Mouse (Mus musculus) hindbrain, embryonic 14.5 days (tissue): Measurements from ENCODE around the gene Tbc1d2b. TPM values are rescaled to one million over a fixed set of nuclear protein-coding genes. Genes with fewer than 3 reads are reported as not detected.
A peak's percentile ranks its signal among the peaks of the same experiment; 100 is the strongest.

Experiments used
- ATAC-seq: fragments of 200-750 bp; cut with Nextera tagmentation; 2 replicates; pipeline ENCODE4 v1.8.0; 2017; ENCODE audit warnings: moderate number of reproducible peaks, mild to moderate bottlenecking, moderate TSS enrichment, moderate library complexity; ENCODE audit not compliant: low FRiP score
- DNase-seq: peaks from one replicate; pipeline ENCODE4 v3.0.0-alpha.2; 2015; ENCODE audit warnings: low spot score
- H3K27ac ChIP-seq: fragments of 300-500 bp; sonication (generic); 2 replicates; pipeline ENCODE4 v1.5.1; 2014; ENCODE audit warnings: mild to moderate bottlenecking, moderate library complexity
- H3K27me3 ChIP-seq: fragments of 300-500 bp; sonication (generic); 2 replicates; pipeline ENCODE4 v1.6.1; 2014; ENCODE audit warnings: mild to moderate bottlenecking, low read length, mixed read lengths; ENCODE audit not compliant: control insufficient read depth, insufficient read depth
- H3K36me3 ChIP-seq: fragments of 300-500 bp; sonication (generic); replicated peaks from 2 replicates; pipeline ENCODE4 v1.6.1; 2014; ENCODE audit not compliant: control insufficient read depth, insufficient read depth
- H3K4me1 ChIP-seq: fragments of 300-500 bp; sonication (generic); replicated peaks from 2 replicates; pipeline ENCODE4 v1.6.1; 2014; ENCODE audit warnings: antibody characterized with exemption, low read length, mixed read lengths; ENCODE audit not compliant: control insufficient read depth, insufficient read depth
- H3K4me2 ChIP-seq: fragments of 300-500 bp; sonication (generic); replicated peaks from 2 replicates; pipeline ENCODE4 v1.6.1; 2014; ENCODE audit warnings: mild to moderate bottlenecking, moderate library complexity
- H3K4me3 ChIP-seq: fragments of 300-500 bp; sonication (generic); replicated peaks from 2 replicates; pipeline ENCODE4 v1.5.1; 2014; ENCODE audit warnings: mild to moderate bottlenecking, low read length
- H3K9ac ChIP-seq: fragments of 300-500 bp; sonication (generic); 2 replicates; pipeline ENCODE4 v1.6.1; 2014
- H3K9me3 ChIP-seq: fragments of 300-500 bp; sonication (generic); 2 replicates; pipeline ENCODE4 v1.6.1; 2016; ENCODE audit warnings: low read length; ENCODE audit not compliant: control insufficient read depth
- WGBS: fragments of 180-500 bp; shearing (Covaris S2); extraction: QIAGEN DNeasy Blood & Tissue Kit; methylation state at CpG from one replicate; pipeline ENCODE4 v1.1.7; 2014; 5-methylcytosine and 5-hydroxymethylcytosine counted together
- polyA plus RNA-seq: library from polyadenylated mRNA; unstranded; fragments of >200 nt; fragmentation: Nextera tagmentation; extraction: Ambion mirVana; gene quantifications from 2 replicates; pipeline ENCODE4 v1.2.1, GENCODE M21; 2014

The Tbc1d2b gene
- polyA plus RNA-seq, 1 experiment from 2014 or later, result 8.1 TPM

DNA sequence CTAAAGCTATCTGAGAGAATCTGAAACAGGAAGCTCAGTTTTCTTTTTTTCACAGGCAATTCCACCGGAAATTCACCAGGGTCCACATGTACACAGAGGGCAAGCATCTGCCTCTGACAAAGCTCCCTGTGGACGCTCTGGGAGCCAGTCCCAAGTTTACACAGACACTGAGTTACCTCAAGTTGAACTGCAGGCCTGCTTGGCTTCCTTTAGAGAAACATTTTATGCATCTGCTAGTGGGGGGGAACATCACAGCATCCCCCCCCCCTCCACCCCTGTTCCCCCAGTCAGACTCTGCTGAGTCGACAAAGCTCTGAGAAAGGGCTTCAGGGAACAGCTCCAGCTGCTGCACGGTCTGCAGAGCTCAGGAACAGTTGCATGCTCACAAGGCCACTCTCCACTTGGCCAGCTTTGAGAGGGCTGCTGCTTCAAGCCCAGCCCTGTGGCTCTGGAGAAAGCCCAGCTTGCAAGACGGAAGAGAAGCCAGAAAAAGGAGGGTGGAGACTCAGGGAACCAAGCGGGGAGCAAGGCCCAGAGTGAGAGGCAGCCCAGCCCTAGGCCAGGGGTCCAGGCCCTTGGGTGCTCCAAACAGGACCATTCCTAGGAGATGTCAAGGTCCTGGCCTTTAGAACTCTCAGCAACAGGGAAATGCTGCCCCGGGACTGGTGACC is 1.5 kb downstream of the Tbc1d2b start:
- peak overlapping the region; percentile 87 for H3K9ac ChIP-seq
- no peaks in the 10 kb centered on the region for H3K9me3 ChIP-seq
- peak overlapping the region; percentile 93 for H3K4me3 ChIP-seq
- no peak for DNase-seq
- peaks cover 18% of the 10 kb centered on the region for H3K4me1 ChIP-seq
- H3K27me3 ChIP-seq, result no peaks in the 10 kb centered on the region
- H3K36me3 ChIP-seq, result no peaks in the 10 kb centered on the region
- peak; percentile 2; the same call in 1 of the 2 replicates for ATAC-seq
- 0 out of 2 replicates have a peak overlapping the region, but pooled peaks have one; percentile 14 for H3K27ac ChIP-seq
- 31% methylated on average over 7 of the region's 7 CpGs for WGBS
- H3K4me2 ChIP-seq, result peak overlapping the region; percentile 78

DNA sequence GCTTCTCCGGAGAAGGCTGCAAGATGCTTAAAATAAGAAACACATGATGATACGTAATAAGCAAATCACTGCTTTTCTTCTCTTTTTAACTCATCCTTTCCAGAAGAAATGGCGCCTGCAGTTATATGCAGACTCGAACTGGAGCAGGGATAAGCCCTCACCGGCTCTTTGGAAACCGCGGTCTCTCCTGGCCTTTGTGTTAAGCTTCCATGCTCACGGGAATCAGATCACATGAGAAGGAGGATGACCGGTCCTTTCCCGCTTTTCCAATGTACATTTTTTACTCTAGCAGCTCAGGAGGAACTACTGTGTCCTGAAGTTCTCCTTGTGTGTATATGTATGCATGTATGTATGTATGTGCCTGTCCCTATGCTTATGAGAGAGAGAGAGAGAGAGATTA is 3.7 kb downstream of the Tbc1d2b start:
- no peak for ATAC-seq

DNA sequence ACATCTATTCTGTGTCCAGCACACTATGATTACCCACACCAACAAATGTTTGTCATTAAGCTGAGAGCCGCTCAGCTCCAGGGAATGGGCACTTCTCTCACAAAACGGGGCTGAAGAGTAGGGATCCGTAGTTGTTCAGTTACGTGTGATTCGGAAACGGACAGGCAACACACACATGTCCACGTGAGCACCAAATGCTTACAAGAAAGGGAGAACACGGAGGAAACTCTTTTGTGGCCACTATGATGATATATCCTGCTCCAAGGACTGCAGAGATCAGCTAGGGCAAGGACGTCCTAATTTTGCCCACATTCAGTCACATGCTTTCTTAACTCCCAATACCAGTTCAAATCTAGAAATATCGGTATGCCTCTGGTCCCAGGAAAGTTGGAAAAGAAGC is 4.5 kb downstream of the Tbc1d2b start:
- no peak for DNase-seq
- no peak overlapping the region for H3K9ac ChIP-seq
- H3K4me3 ChIP-seq, result no peak overlapping the region
- H3K4me1 ChIP-seq, result peaks cover 17% of the 10 kb centered on the region
- H3K27me3 ChIP-seq, result no peaks in the 10 kb centered on the region
- WGBS, result 92% methylated on average over 10 of the region's 10 CpGs
- no peaks in the 10 kb centered on the region for H3K36me3 ChIP-seq
- H3K4me2 ChIP-seq, result no peak overlapping the region
- H3K9me3 ChIP-seq, result no peaks in the 10 kb centered on the region
- ATAC-seq, result no peak
- H3K27ac ChIP-seq, result no peak overlapping the region

More for the DNA sequence above, 3.7 kb downstream of the Tbc1d2b start:
- no peak for DNase-seq
- no peak overlapping the region for H3K4me3 ChIP-seq
- no peak overlapping the region for H3K9ac ChIP-seq
- H3K4me2 ChIP-seq, result no peak overlapping the region
- H3K27me3 ChIP-seq, result no peaks in the 10 kb centered on the region
- H3K9me3 ChIP-seq, result no peaks in the 10 kb centered on the region
- H3K27ac ChIP-seq, result no peak overlapping the region
- peaks cover 18% of the 10 kb centered on the region for H3K4me1 ChIP-seq
- H3K36me3 ChIP-seq, result no peaks in the 10 kb centered on the region
- WGBS, result 92% methylated on average over 10 of the region's 10 CpGs

DNA sequence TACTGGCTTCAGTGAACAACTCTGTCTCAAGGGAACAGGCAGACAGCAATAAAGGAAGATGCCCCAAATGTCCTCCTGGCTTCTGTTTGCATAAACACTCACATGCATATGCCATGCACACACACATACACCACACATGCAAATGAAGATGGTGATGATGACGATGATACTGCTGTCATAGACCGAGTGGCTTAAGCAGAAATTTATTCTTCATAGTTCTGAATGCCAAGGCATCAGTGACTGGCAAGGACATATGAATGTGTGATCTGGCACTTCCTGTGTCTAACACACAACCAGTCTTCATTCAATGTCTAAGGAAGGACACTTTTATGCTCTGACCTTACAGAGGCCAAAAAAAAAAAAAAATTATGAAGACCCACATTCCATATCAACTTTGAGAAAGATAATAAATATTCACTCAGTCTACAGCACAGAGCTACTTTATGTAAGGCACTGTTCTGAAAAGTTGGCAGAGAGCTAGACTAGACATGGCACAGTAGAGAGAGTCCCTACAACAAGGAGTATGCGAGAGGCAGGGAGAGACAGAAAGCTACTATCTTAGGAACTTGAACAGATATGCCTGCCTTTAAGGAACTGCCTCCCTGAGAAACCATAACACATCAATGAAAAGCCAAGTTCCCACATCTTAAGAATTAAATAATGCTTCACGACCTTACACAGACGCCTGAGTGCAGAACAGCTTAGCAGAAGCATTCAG is 5.1 kb downstream of the Tbc1d2b start:
- 87% methylated on average over 5 of the region's 5 CpGs for WGBS
- no peaks in the 10 kb centered on the region for H3K9me3 ChIP-seq
- no peak overlapping the region for H3K9ac ChIP-seq
- H3K36me3 ChIP-seq, result no peaks in the 10 kb centered on the region
- H3K27ac ChIP-seq, result no peak overlapping the region
- H3K4me1 ChIP-seq, result peaks cover 13% of the 10 kb centered on the region
- ATAC-seq (no peak), DNase-seq (no peak)
- no peaks in the 10 kb centered on the region for H3K27me3 ChIP-seq
- H3K4me3 ChIP-seq, result no peak overlapping the region
- no peak overlapping the region for H3K4me2 ChIP-seq

DNA sequence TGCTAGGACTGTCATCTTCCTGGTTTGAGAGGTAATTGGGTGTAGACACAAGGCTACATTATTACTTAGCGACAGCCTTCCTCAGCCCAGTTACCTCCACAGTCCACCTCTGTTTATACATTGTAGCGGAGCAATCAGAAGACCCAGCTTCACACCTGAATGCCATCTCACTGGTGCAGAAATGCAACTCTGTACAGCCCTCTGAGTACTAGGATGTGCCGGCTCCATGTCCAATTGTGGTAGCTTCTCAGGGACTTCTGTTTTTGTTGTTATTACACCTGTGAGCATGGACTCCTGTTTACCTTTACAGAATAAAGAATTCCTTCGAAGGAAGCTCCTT is 7.3 kb downstream of the Tbc1d2b start:
- DNase-seq (no peak), ATAC-seq (no peak)
- no peak overlapping the region for H3K27ac ChIP-seq
- H3K9ac ChIP-seq, result no peak overlapping the region
- H3K36me3 ChIP-seq, result no peaks in the 10 kb centered on the region
- WGBS, result 90% methylated on average over 4 of the region's 4 CpGs
- no peaks in the 10 kb centered on the region for H3K27me3 ChIP-seq
- H3K4me1 ChIP-seq, result no peaks in the 10 kb centered on the region
- H3K4me3 ChIP-seq, result no peak overlapping the region
- no peaks in the 10 kb centered on the region for H3K9me3 ChIP-seq
- H3K4me2 ChIP-seq, result no peak overlapping the region

DNA sequence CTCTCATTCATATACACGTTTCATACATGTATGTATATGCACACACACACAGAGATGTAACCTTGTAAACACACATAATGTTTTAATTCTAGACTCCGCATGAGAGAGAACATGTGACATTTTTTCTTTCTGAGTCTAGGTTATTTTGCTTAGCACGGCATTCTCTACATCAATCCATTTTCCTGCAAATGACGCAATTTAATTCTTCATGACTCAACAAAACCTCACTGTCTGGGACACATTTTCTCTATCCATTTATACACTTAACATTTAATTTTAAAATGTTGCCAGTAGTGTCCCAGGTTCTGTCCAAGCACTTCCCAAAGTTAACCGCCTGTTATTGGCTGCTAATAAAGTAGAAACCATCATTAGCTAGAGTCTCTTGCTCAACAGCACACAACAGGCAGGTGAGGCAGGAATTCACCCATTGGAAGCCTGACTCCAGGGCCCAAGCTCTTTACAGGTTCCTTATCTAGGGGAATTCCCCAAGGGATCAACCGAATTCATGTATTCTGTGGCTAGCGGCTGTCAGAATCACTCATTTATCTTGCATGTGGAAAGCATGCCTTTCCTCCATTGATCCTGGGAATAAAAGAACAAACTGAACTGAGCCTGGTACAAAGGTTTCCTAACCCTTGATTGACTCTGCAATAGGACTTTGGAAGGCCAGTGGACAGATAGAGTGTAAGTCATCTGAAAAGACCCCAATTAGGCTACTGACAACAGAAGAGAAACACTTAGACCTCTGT is 7.8 kb downstream of the Tbc1d2b start:
- H3K9ac ChIP-seq, result no peak overlapping the region
- no peaks in the 10 kb centered on the region for H3K36me3 ChIP-seq
- 84% methylated on average over 7 of the region's 7 CpGs for WGBS
- no peaks in the 10 kb centered on the region for H3K9me3 ChIP-seq
- H3K4me3 ChIP-seq, result no peak overlapping the region
- no peak for ATAC-seq
- H3K4me1 ChIP-seq, result no peaks in the 10 kb centered on the region
- no peak overlapping the region for H3K4me2 ChIP-seq
- no peak for DNase-seq
- no peak overlapping the region for H3K27ac ChIP-seq
- H3K27me3 ChIP-seq, result no peaks in the 10 kb centered on the region

DNA sequence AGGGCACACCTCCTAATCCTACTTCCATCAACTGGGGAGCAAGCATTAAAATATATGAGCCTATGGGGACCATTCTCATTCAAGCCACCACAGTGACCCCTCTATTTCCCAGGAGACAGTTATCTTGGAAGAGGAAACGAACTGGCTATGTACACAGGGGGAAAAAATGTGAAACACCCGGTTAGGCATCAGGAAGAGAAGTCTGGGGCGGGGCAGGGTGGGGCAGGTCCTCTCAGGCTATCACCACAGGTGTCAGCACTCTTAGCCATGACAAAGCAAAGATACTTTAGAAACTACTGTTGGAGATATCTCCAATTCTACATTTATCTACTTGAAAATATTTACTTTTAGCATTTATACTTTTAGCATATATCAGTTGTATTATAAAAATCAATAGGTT is 8.5 kb downstream of the Tbc1d2b start:
- Histone ChIP-seq H3K27me3 (no peaks in the 10 kb centered on the region), H3K4me2 (no peak overlapping the region), H3K9me3 (no peaks in the 10 kb centered on the region), H3K36me3 (no peaks in the 10 kb centered on the region), H3K4me1 (no peaks in the 10 kb centered on the region), H3K27ac (no peak overlapping the region), H3K9ac (no peak overlapping the region), H3K4me3 (no peak overlapping the region)
- no peak for ATAC-seq
- WGBS, result 79% methylated on average over 3 of the region's 3 CpGs
- no peak for DNase-seq

DNA sequence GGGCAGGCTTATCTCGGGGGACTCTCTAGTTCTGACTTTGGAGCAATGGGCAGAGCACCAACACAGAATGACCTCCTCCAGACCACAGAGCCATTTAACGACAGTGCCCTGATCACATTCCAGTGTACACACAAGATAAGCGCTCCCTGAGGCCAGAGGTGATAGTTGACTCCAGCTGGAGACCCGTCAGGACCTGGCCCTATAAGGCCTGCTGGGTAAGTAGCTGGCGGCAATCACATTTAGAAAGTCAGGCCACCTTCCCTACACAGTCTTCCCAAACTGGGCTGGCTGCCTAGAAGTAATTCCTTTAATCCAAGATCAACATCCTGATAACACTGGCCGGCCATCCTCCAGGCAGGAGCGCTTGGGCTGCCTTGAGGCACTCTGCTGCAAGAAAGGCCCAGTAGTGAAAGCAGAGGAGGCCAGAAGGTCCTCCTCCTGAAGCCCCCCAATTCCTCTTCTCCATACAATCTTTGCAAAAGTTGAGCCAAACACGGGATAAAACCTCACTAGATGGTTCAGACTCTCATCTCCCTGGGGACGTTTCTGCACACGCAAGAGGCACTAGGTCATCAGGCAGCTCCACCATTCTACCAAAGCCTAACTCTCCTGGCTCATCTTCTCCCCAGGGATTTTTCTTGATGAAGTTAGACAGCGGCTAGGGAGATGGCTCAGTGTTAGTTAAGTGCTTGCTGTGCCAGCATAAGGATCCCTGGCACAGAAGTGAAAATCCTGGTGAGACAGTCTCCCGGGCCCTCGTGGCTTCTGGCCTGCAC is 9.8 kb downstream of the Tbc1d2b start:
- Histone ChIP-seq H3K4me3 (no peak overlapping the region), H3K4me1 (no peaks in the 10 kb centered on the region), H3K27me3 (no peaks in the 10 kb centered on the region), H3K27ac (no peak overlapping the region), H3K9me3 (no peaks in the 10 kb centered on the region), H3K9ac (no peak overlapping the region), H3K4me2 (no peak overlapping the region), H3K36me3 (no peaks in the 10 kb centered on the region)
- no peak for DNase-seq
- 81% methylated on average over 13 of the region's 13 CpGs for WGBS
- ATAC-seq, result no peak

DNA sequence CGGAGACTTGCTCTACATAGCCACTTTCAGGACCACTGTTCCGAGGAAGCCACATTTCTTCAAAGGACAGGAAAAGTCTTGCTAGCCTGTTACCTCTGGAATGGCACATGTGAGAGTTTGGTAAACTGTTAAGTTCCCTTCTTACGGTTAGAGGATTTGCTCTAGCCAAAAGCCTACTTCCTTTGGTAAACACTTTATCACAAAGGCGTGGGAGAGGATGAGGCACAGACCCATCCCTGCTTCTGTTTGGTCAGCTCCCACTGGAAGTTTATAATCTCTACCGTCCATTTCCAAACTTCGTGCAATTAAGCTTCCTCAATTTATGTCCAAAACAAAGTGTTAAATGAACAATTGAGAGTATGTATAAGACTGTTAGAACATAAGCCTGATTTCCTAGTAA is 10.5 kb downstream of the Tbc1d2b start:
- 88% methylated on average over 6 of the region's 6 CpGs for WGBS

More for the DNA sequence above, 10.5 kb downstream of the Tbc1d2b start:
- no peaks in the 10 kb centered on the region for H3K36me3 ChIP-seq
- no peak overlapping the region for H3K4me3 ChIP-seq
- no peaks in the 10 kb centered on the region for H3K9me3 ChIP-seq
- no peak overlapping the region for H3K9ac ChIP-seq
- DNase-seq, result no peak
- H3K4me2 ChIP-seq, result no peak overlapping the region
- no peaks in the 10 kb centered on the region for H3K27me3 ChIP-seq
- no peak overlapping the region for H3K27ac ChIP-seq
- H3K4me1 ChIP-seq, result no peaks in the 10 kb centered on the region
- ATAC-seq, result no peak
